Mouse (Mus musculus): Measurements from ENCODE around the gene Nppc.
A peak's percentile ranks its signal among the peaks of the same experiment; 100 is the strongest.

Nppc gene

GRCm38 (mm10) chr1:86650272-86650671 lies 20.1 kb downstream of the Nppc start:
- peak; percentile 21 for DNase-seq

DNA sequence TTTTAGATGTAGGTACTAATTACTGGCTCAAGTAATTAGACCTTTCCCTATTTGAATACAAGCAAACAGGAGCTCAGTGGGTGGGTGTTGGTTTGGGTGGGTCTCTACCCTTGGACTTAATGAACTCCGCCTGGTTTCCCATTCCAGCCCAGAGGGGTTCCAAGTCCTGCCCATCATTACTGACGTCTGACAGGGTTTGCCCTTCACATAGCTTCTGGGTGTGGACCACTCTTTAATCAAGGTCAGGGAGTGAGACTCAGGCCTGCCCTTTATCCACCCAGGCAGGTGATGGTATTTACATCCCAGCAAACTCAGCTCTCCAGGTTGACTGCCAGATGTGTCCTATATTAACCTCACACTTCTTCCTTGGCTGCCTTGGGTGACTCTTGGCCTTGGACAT lies 22.9 kb downstream of the Nppc start:
- no peak for DNase-seq

DNA sequence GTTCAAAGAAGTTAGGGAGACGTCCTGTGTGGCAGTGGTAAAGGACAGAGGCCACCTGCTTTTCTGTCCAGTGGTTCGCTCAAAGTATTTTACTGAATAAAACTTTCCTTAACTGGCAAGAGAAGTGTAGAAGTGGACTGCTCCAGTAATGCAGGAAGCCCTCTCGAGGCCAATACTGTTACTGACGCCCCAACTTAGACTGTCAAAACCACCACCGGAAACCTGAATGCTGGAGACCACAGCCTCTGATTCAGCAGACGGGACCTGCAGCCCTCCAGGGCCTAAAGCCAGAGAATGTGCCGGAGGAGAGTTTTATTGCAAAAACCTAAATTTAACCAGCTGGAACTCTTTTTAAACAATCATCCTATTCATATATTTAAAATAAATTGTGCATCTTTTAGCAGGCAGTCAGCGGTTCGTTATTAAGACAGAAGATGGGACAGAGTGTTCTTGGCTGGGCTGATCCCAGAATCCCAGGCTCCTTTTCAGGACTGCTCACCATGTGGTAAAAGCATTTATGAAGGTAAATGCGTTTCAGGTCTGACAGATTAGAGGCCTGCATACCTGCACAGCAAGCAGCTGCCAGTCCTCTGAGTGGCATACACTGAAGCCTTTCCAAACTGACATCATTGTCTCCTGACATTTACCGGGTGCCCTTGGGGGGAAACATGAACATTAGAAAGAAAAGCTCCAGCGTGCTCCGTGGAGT lies 27.1 kb downstream of the Nppc start:
- DNase-seq = no peak

DNA sequence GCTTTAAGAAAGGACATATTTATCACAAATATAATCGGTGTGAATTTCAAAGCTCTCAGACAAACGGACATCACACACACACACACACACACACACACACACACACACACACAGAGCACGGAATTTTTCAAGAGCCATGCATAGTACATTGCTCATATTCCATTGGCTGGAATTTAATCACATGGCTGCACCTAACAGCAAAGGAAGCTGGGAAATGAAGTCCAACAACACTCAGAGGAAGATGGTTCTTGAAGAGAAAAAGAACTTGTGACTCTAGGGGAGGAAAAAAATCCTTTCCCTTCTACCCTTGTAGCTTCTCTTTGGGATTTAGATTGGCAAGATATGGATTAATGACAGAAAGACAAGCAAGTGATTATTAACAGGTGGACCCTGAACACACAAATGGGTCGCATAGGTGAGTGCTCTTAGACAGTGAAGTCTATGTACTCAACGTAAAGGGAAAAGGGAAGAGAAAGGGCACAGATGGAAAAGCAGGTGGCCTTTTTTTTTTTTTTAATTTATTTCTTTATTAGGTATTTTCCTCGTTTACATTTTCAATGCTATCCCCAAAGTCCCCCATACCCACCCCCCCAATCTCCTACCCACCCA lies 35.5 kb downstream of the Nppc start:
- no peak for DNase-seq

DNA sequence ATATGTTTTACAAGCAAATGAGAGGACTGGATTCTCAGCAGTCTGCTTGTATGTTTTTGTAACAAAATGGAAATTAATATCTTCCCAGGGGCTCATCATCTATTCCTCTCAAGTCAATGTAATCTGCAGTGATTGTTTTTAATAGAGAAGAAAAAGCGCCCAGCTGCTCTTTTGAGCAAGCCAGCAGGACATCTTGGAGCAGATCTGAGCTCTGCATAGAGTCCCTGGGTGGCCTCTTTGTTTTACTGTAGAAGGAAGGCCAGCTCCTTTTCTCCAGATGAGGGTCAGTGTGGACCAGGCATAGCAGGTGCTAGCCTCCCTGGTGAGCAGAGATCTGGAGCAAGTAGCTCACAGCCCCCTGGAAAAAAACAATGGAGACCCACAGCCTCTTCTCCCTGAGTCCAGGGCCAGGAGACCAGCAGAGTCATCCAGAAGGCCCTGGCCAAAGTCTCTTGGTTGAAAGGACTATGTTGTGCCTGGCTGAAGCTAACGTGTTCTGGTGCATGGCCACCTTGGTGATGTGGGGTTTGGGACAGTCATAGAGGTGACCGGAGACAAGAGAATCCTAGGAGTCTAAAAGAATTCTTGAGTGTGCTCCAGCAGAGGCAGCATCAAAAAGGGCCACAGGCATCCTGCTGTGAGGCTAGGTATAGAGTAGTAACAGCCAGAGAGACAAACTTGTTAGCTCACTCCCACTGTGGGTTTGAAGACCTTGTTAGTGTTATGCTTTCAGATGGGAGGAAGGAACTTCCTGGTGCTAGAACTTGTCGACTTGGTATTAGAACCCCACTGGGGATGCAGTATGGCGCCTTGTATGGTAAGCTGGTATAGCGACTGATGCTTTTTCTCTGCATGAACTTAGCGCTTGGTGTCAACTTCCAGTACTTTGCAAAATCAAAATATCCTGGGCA lies 36.3 kb downstream of the Nppc start:
- no peak for DNase-seq

GRCm38 (mm10) chr1:86633434-86633833 lies 36.9 kb downstream of the Nppc start:
- DNase-seq = no peak

GRCm38 (mm10) chr1:86632732-86633380 lies 37.5 kb downstream of the Nppc start:
- DNase-seq = no peak

DNA sequence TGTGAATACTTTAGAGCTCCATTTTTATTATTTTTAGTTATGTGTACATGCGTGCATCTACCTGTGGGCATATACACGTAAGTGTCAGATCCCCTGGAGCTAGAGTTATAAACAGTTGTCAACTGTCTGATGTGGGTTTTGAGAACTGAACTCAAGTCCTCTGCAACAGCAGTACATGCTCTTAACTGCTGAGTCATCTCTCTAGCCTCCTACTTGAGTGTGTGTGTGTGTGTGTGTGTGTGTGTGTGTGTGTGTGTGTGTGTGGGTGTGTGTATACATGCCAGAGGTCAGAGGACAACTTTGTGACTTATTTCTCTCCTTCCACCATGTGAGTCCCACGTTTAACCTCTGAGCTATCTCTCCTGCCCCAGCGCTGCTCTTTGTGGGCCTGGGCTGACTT lies 39.8 kb downstream of the Nppc start:
- DNase-seq = no peak

- DNase-seq = no peak
These were observed 40.4 kb downstream of the Nppc start for GRCm38 (mm10) chr1:86629936-86630335.

DNA sequence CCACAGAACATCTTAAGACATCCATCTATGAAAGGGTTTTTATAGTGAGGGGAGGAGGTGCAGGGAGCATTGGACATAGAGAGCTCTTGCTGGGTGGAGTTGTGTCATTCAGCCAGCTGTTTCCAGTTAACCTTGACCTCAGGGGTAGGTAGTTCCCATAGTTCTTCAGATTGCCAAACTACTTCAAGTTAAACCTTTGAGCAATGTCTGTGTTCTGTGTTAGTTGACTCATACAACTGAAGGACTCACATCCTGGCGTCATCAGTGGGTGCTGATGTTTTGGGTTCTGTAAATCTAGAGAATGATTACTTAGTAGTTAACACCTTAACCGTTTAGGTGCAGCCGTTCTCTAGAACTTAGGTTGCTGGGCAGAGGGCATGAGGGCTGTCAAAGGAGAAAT lies 42.1 kb downstream of the Nppc start:
- DNase-seq = peak; percentile 18

DNA sequence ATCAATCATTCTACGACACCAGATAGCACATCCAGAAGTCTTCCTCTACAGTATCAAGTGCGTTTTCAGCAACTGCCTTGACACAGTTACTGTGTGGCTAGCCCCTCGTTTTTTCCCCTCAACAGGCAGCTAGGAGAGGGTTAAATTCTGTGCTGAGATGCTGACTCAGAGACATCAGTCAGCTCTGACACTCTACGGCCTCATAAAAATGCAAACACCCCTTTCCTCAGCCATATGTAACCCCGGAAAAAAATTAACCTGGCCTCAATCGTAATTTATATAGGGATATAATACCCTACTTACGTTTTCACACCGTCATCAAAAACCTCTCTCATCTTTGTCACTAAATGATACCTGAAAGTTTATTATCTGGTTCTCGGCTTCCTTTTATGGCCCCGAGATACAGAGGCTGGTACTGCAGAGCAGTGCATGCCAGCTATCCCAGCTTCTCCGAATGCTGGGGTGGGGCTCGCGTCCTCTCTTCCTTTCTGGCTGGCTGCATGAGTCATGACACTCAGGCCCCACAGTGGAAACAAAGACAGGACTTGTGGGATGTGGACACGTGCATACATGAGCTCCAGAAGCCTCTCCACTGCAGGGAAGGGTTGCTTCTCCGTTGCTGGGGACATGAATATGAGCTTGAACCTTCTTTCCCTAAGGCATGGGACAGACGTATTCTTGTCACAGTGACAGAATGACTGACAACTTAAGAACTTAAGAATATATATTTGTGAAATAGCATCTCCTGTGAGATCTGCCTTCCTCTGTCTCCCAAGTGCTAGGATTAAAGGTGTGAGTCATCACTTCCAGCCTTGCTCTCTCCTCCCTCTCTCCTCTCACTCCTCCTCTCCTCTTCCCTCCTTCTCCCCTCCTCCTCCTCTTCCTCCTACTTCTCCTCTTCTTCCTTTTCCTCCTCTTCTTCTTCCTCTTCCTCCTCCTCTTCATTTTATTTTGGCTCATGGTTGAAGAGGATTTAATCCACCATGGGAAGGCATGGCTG lies 47.1 kb downstream of the Nppc start:
- no peak for DNase-seq

DNA sequence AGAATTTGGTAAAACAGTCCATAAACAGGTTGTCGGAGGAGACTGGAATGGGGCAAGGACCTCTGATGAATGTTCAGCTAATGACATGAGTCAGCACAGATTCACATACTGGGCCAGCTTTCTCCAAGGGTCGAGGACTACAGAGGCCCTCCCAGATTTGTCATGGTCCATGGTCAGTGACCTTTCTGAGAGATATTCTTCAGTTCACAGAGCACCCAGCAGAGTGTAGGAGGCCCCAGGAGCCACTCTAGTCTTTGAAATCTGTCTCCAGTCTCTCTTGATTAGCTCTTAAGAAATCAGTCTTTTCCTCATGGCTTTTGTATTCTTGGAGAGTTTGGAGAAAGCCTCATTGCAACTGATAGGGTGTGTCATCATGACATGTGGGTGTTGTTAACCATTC lies 48.1 kb downstream of the Nppc start:
- DNase-seq = no peak

DNA sequence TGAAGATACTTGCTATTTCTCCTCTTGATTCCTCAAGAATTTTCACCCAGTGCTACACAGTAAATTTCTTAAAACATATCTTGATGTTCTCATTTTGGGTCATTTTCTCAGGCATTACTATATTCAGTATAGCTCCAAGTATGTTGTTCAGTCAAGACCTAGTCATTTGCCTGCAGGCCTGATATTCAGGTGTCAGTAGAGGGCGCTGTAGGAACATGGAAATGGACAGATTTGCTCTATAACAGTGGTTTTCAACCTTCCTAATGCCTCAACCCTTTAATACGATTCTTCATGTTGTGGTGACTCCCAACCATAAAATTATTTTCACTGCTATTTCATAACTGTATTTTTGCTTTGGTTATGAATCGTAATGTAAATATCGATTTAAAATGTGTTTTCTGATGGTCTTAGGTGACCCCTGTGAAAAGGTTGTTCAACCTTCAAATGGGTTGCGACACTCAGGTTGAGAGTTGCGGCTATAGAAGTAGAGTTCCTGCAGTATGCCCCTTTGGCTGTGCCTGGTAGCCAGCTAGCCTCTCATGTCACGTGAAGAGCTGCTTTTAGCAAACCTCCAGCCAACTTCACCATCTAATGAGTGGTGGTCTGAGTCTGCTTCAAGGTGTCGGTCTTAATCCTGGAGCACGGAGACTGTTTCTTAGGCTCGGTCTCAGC lies 51.8 kb downstream of the Nppc start:
- DNase-seq = no peak
